Mouse (Mus musculus): ENCODE results near the gene Unc45a.
A peak's percentile ranks its signal among the peaks of the same experiment; 100 is the strongest.

The Unc45a gene

GRCm38 (mm10) chr7:80368009-80368408, 27.2 kb upstream of the Unc45a start:
- no peak for DNase-seq (ENCODE audit: extremely low spot score, low spot score)

GRCm38 (mm10) chr7:80367232-80367631, 26.4 kb upstream of the Unc45a start:
- no peak for DNase-seq (ENCODE audit: extremely low spot score, low spot score)

- no peak for DNase-seq (ENCODE audit: extremely low spot score, low spot score)
These were observed 25.0 kb upstream of the Unc45a start for GRCm38 (mm10) chr7:80365759-80366158.

GRCm38 (mm10) chr7:80360435-80360834, 19.6 kb upstream of the Unc45a start:
- DNase-seq (ENCODE audit: extremely low spot score, low spot score): no peak

- DNase-seq (ENCODE audit: extremely low spot score, low spot score): no peak
These were observed 17.2 kb upstream of the Unc45a start for GRCm38 (mm10) chr7:80358039-80358438.

- DNase-seq (ENCODE audit: extremely low spot score, low spot score): no peak
These were observed 16.4 kb upstream of the Unc45a start for GRCm38 (mm10) chr7:80357156-80357555.

GRCm38 (mm10) chr7:80356351-80356750, 15.5 kb upstream of the Unc45a start:
- no peak for DNase-seq (ENCODE audit: extremely low spot score, low spot score)

GRCm38 (mm10) chr7:80352920-80353319, 12.1 kb upstream of the Unc45a start:
- no peak for DNase-seq (ENCODE audit: extremely low spot score, low spot score)

GRCm38 (mm10) chr7:80350808-80351207, 10.0 kb upstream of the Unc45a start:
- no peak for DNase-seq (ENCODE audit: extremely low spot score, low spot score)

- DNase-seq (ENCODE audit: extremely low spot score, low spot score): no peak
These were observed 7.1 kb upstream of the Unc45a start for GRCm38 (mm10) chr7:80347670-80348586.

- DNase-seq (ENCODE audit: extremely low spot score, low spot score): no peak
These were observed 6.0 kb upstream of the Unc45a start for GRCm38 (mm10) chr7:80346830-80347229.

GRCm38 (mm10) chr7:80346173-80346572, 5.4 kb upstream of the Unc45a start:
- DNase-seq (ENCODE audit: extremely low spot score, low spot score): no peak

- DNase-seq (ENCODE audit: extremely low spot score, low spot score): no peak
These were observed 2.6 kb upstream of the Unc45a start for GRCm38 (mm10) chr7:80343270-80344018.

- peak; percentile 95 for DNase-seq (ENCODE audit: extremely low spot score, low spot score)
These were observed 2.1 kb upstream of the Unc45a start, which contains the start of gene Hddc3 for GRCm38 (mm10) chr7:80342858-80343257. TSS of gene Hddc3 (plus strand) at chr7:80343104.

GRCm38 (mm10) chr7:80341793-80342192, 988 bp upstream of the Unc45a start:
- DNase-seq (ENCODE audit: extremely low spot score, low spot score): no peak

GRCm38 (mm10) chr7:80339793-80340628, 794 bp downstream of the Unc45a start:
- DNase-seq (ENCODE audit: extremely low spot score, low spot score): peak; percentile 98

GRCm38 (mm10) chr7:80339371-80339770, 1.4 kb downstream of the Unc45a start:
- DNase-seq (ENCODE audit: extremely low spot score, low spot score): peak; percentile 35

- DNase-seq (ENCODE audit: extremely low spot score, low spot score): no peak
These were observed 3.9 kb downstream of the Unc45a start for GRCm38 (mm10) chr7:80336932-80337331.

- no peak for DNase-seq (ENCODE audit: extremely low spot score, low spot score)
These were observed 6.0 kb downstream of the Unc45a start for GRCm38 (mm10) chr7:80334848-80335247.

- no peak for DNase-seq (ENCODE audit: extremely low spot score, low spot score)
These were observed 9.4 kb downstream of the Unc45a start for GRCm38 (mm10) chr7:80331433-80331832.

- DNase-seq (ENCODE audit: extremely low spot score, low spot score): no peak
These were observed 10.5 kb downstream of the Unc45a start for GRCm38 (mm10) chr7:80330278-80330677.

All from neural tube, embryonic 10.5 days (tissue).